Mouse (Mus musculus): Measurements from ENCODE around the gene Mcm2.

Gene Mcm2

GRCm38 (mm10) chr6:88847571-88847970 is 51.0 kb downstream of the Mcm2 start:
- no peak for DNase-seq (ENCODE audit: low spot score)

GRCm38 (mm10) chr6:88844901-88845565 is 53.5 kb downstream of the Mcm2 start:
- DNase-seq (ENCODE audit: low spot score) = no peak

- no peak for DNase-seq (ENCODE audit: low spot score)
These were observed 54.5 kb downstream of the Mcm2 start for GRCm38 (mm10) chr6:88843781-88844725.

- no peak for DNase-seq (ENCODE audit: low spot score)
These were observed 55.3 kb downstream of the Mcm2 start for GRCm38 (mm10) chr6:88843241-88843640.

GRCm38 (mm10) chr6:88842731-88843151 is 55.8 kb downstream of the Mcm2 start:
- DNase-seq (ENCODE audit: low spot score) = no peak

- DNase-seq (ENCODE audit: low spot score) = peak; percentile 100
These were observed 56.5 kb downstream of the Mcm2 start, which contains the start of gene Abtb1 for GRCm38 (mm10) chr6:88841781-88842689. Gene Abtb1 (minus strand): TSS chr6:88841984.

GRCm38 (mm10) chr6:88841514-88841780 is 57.1 kb downstream of the Mcm2 start:
- DNase-seq (ENCODE audit: low spot score) = no peak

GRCm38 (mm10) chr6:88840791-88841513 is 57.6 kb downstream of the Mcm2 start:
- peak; percentile 37 for DNase-seq (ENCODE audit: low spot score)

GRCm38 (mm10) chr6:88840211-88840610 is 58.4 kb downstream of the Mcm2 start:
- DNase-seq (ENCODE audit: low spot score) = no peak

- DNase-seq (ENCODE audit: low spot score) = no peak
These were observed 59.2 kb downstream of the Mcm2 start for GRCm38 (mm10) chr6:88839135-88839970.

GRCm38 (mm10) chr6:88838613-88839012 is 60.0 kb downstream of the Mcm2 start:
- DNase-seq (ENCODE audit: low spot score) = no peak

- DNase-seq (ENCODE audit: low spot score) = no peak
These were observed 60.6 kb downstream of the Mcm2 start for GRCm38 (mm10) chr6:88837999-88838398.

- DNase-seq (ENCODE audit: low spot score) = no peak
These were observed 62.3 kb downstream of the Mcm2 start for GRCm38 (mm10) chr6:88836178-88836819.

GRCm38 (mm10) chr6:88835047-88835446 is 63.5 kb downstream of the Mcm2 start:
- DNase-seq (ENCODE audit: low spot score) = no peak
